In the genomic region with DNA sequence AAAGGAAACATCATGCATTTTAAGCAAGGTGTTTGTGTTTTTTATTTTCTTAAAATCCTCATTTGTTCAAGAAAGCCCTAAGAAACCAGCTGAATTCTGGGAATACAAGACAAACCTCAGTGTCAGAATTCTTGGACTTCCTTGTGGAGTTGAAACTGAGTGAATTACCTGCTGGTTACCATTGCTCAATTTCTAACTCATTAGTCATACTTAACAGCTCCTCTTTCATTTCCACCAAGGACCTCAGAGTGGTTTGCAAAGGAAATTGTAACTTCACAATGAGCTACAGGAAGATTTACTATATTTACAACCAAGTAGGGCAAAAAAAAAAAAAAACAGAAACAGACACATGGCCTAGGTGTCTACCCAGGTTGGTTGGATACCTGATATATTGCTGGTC, we compare ENCODE assay signal across 24 mouse cellular contexts.
"Had no signal": no experiment of that assay in that cellular context is flagged by ENCODE, and none has a peak within 500 bp of the region (broad histone marks: within the 10 kb centered on the region; RNA-seq: fewer than 3 reads in every experiment).

No protein-coding gene starts in this region.

- H3K4me2 ChIP-seq: liver, embryonic 13.5 days; liver, embryonic 15.5 days; lung, embryonic 15.5 days; midbrain, embryonic 12.5 days; neural tube, embryonic 13.5 days; neural tube, embryonic 15.5 days; stomach, embryonic 15.5 days had no signal

- H3K27ac ChIP-seq: liver, embryonic 13.5 days; liver, embryonic 15.5 days; lung, embryonic 15.5 days; macrophage; midbrain, embryonic 10.5 days; midbrain, embryonic 12.5 days; neural tube, embryonic 13.5 days; neural tube, embryonic 15.5 days; stomach, embryonic 15.5 days; stomach, postnatal 0 days had no signal

- H3K36me3 ChIP-seq: liver, embryonic 13.5 days; liver, embryonic 15.5 days; lung, embryonic 15.5 days; midbrain, embryonic 10.5 days; midbrain, embryonic 12.5 days; neural tube, embryonic 13.5 days; neural tube, embryonic 15.5 days; stomach, embryonic 15.5 days had no signal

- ATAC-seq: liver, postnatal 0 days; midbrain, embryonic 16.5 days had no signal

- H3K4me3 ChIP-seq: liver, embryonic 13.5 days; liver, embryonic 15.5 days; lung, embryonic 15.5 days; midbrain, embryonic 10.5 days; midbrain, embryonic 12.5 days; myocyte; neural tube, embryonic 13.5 days; neural tube, embryonic 15.5 days; stomach, embryonic 15.5 days had no signal

- H3K9me3 ChIP-seq: liver, embryonic 13.5 days; liver, embryonic 15.5 days; lung, embryonic 15.5 days; midbrain, embryonic 10.5 days; midbrain, embryonic 12.5 days; neural tube, embryonic 13.5 days; neural tube, embryonic 15.5 days; stomach, embryonic 15.5 days had no signal

- H3K27me3 ChIP-seq: liver, embryonic 13.5 days; liver, embryonic 15.5 days; lung, embryonic 15.5 days; midbrain, embryonic 12.5 days; neural tube, embryonic 13.5 days; neural tube, embryonic 15.5 days; stomach, embryonic 15.5 days had no signal

- DNase-seq: liver, embryonic 13.5 days; liver, postnatal 0 days; lung, adult 2 months; lung, postnatal 14 days; midbrain, embryonic 14.5 days; retina, postnatal 1 day; right cerebral cortex, adult 18-20 months; right cerebral cortex, postnatal 25 days; right cerebral cortex, postnatal 4 days; spleen, adult 18-20 months; thymus, adult 2 months; thymus, postnatal 25 days; thymus, postnatal 4 days had no signal

- H3K4me1 ChIP-seq: midbrain, embryonic 10.5 days; midbrain, embryonic 12.5 days; neural tube, embryonic 13.5 days; neural tube, embryonic 15.5 days; stomach, embryonic 15.5 days had no signal

- H3K9ac ChIP-seq: liver, embryonic 13.5 days; liver, embryonic 15.5 days; liver, postnatal 0 days; lung, embryonic 15.5 days; midbrain, embryonic 12.5 days; neural tube, embryonic 13.5 days; neural tube, embryonic 15.5 days; stomach, embryonic 15.5 days had no signal
